ENCODE assay signal across 9 mouse cellular contexts in genomic region chr6:45059556-45060471, GRCm38 (mm10). TPM values are rescaled to one million over a fixed set of nuclear protein-coding genes. Genes with fewer than 3 reads are reported as not detected.
DNase-seq lines count a peak whose midpoint lies in the region; ATAC-seq lines count a peak whose summit lies in the region.
"Had no signal": no experiment of that assay in that cellular context is flagged by ENCODE, and none has a peak within 500 bp of the region (broad histone marks: within the 10 kb centered on the region; RNA-seq: fewer than 3 reads in every experiment).

No protein-coding gene starts in this region.

- peak; percentile 93 for ATAC-seq in hindbrain, embryonic 16.5 days
- ATAC-seq in stomach, embryonic 16.5 days (ENCODE audit: insufficient read depth, low FRiP score), result peak; percentile 53; the same call in 1 of the 2 replicates
- ATAC-seq in activated CD4-positive, CD25-positive, alpha-beta regulatory T cell, adult 4 months, result no peak

- H3K4me1 ChIP-seq in embryonic facial prominence, embryonic 10.5 days, result peaks cover 7% of the 10 kb centered on the region
- no peaks in the 10 kb centered on the region for H3K4me1 ChIP-seq in hindbrain, embryonic 16.5 days (ENCODE audit: control insufficient read depth, insufficient read depth, low read depth, low read length)
- no peaks in the 10 kb centered on the region for H3K4me1 ChIP-seq in stomach, embryonic 16.5 days (ENCODE audit: control insufficient read depth, insufficient read depth, low read length)

- DNase-seq in kidney, postnatal 4 days, result peak; percentile 37 to 52
- no peak for DNase-seq in kidney, adult 8-10 months
- DNase-seq in embryonic facial prominence, embryonic 10.5 days (ENCODE audit: low spot score), result peak; percentile 51
- peak; percentile 53 for DNase-seq in mesoderm, embryonic 11.5 days (ENCODE audit: low read depth, low spot score)
- no peak for DNase-seq in gastrocnemius, postnatal 4 days (ENCODE audit: low spot score in 2 of 2)

- 3% methylated on average over 36 of the region's 37 CpGs for WGBS in embryonic facial prominence, embryonic 10.5 days
- WGBS in hindbrain, embryonic 16.5 days, result 2% methylated on average over 24 of the region's 37 CpGs
- WGBS in stomach, embryonic 16.5 days, result 7% methylated on average over 35 of the region's 37 CpGs

- peaks cover 19% of the 10 kb centered on the region for H3K27me3 ChIP-seq in embryonic facial prominence, embryonic 10.5 days (replicated peaks; ENCODE audit: low read depth, poor library complexity, severe bottlenecking)
- H3K27me3 ChIP-seq in hindbrain, embryonic 16.5 days (replicated peaks; ENCODE audit: control insufficient read depth, insufficient read depth, low read length), result no peaks in the 10 kb centered on the region
- H3K27me3 ChIP-seq in stomach, embryonic 16.5 days (ENCODE audit: control insufficient read depth, insufficient read depth, low read length), result no peaks in the 10 kb centered on the region

- H3K9ac ChIP-seq in hindbrain, embryonic 16.5 days (ENCODE audit: low read depth, low read length), result peak overlapping the region; percentile 68
- H3K9ac ChIP-seq in stomach, embryonic 16.5 days (ENCODE audit: low read length), result no peak overlapping the region

- H3K36me3 ChIP-seq in embryonic facial prominence, embryonic 10.5 days (replicated peaks), result no peaks in the 10 kb centered on the region
- no peaks in the 10 kb centered on the region for H3K36me3 ChIP-seq in hindbrain, embryonic 16.5 days (ENCODE audit: control insufficient read depth, insufficient read depth, low read length)
- no peaks in the 10 kb centered on the region for H3K36me3 ChIP-seq in stomach, embryonic 16.5 days (ENCODE audit: control insufficient read depth, insufficient read depth, low read length)
- H3K36me3 ChIP-seq: G1E had no signal

- H3K4me2 ChIP-seq in hindbrain, embryonic 16.5 days (ENCODE audit: low read length), result peak overlapping the region; percentile 62
- no peak overlapping the region for H3K4me2 ChIP-seq in stomach, embryonic 16.5 days (ENCODE audit: low read depth, low read length)

- no peaks in the 10 kb centered on the region for H3K9me3 ChIP-seq in embryonic facial prominence, embryonic 10.5 days
- H3K9me3 ChIP-seq in hindbrain, embryonic 16.5 days (ENCODE audit: control insufficient read depth, low read length), result no peaks in the 10 kb centered on the region
- no peaks in the 10 kb centered on the region for H3K9me3 ChIP-seq in stomach, embryonic 16.5 days (replicated peaks; ENCODE audit: control insufficient read depth, low read length)
- H3K9me3 ChIP-seq: G1E had no signal

- H3K27ac ChIP-seq in embryonic facial prominence, embryonic 10.5 days (replicated peaks), result no peak overlapping the region
- H3K27ac ChIP-seq in hindbrain, embryonic 16.5 days (ENCODE audit: low read depth, low read length), result peak overlapping the region; percentile 77
- H3K27ac ChIP-seq in stomach, embryonic 16.5 days (ENCODE audit: low read length), result no peak overlapping the region

- peak overlapping the region; percentile 50 for H3K4me3 ChIP-seq in embryonic facial prominence, embryonic 10.5 days
- peak overlapping the region; percentile 48 for H3K4me3 ChIP-seq in hindbrain, embryonic 16.5 days (ENCODE audit: low read length)
- H3K4me3 ChIP-seq in stomach, embryonic 16.5 days (replicated peaks; ENCODE audit: low read length), result no peak overlapping the region

RNA-seq across cellular contexts. Expression of gene Cntnap2, which starts 0.7 kb away (rescaled TPM):
- 7.8 and 8.3 TPM in 2 replicates for polyA plus RNA-seq in embryonic facial prominence, embryonic 10.5 days (2016; fragmentation: Nextera tagmentation; extraction: Ambion mirVana)
- 48.2 and 48.8 TPM in 2 replicates for polyA plus RNA-seq in hindbrain, embryonic 16.5 days (2015; fragmentation: Nextera tagmentation; extraction: Ambion mirVana)
- 1.7 and 2.1 TPM in 2 replicates for polyA plus RNA-seq in stomach, embryonic 16.5 days (2015; fragmentation: Nextera tagmentation; extraction: Ambion mirVana)
- 1 to 10 TPM; 6.0 to 7.7 TPM for total RNA-seq in gastrocnemius, postnatal 4 days (2021)
- under 1 TPM in 1 of 2 experiments, not detected in 1; 0.07 TPM for polyA plus RNA-seq in activated CD4-positive, CD25-positive, alpha-beta regulatory T cell, adult 4 months (2017; shearing (Covaris generic))
- polyA plus RNA-seq: G1E had no signal

Comparison
In these comparisons a context has a peak if more than half of its experiments do, and no peak if none do; other contexts are left out.
1. DNase-seq: peak in kidney, postnatal 4 days (2 of 2), embryonic facial prominence, embryonic 10.5 days (single experiment) and mesoderm, embryonic 11.5 days (single experiment); none in kidney, adult 8-10 months (0 of 2) and gastrocnemius, postnatal 4 days (0 of 2).